Mouse (Mus musculus): Measurements from ENCODE around the gene Pacsin3. TPM values are rescaled to one million over a fixed set of nuclear protein-coding genes. Genes with fewer than 3 reads are reported as not detected.

Gene Pacsin3
- polyA plus RNA-seq, 1 experiment from 2014 or later: 12.2 TPM

DNA sequence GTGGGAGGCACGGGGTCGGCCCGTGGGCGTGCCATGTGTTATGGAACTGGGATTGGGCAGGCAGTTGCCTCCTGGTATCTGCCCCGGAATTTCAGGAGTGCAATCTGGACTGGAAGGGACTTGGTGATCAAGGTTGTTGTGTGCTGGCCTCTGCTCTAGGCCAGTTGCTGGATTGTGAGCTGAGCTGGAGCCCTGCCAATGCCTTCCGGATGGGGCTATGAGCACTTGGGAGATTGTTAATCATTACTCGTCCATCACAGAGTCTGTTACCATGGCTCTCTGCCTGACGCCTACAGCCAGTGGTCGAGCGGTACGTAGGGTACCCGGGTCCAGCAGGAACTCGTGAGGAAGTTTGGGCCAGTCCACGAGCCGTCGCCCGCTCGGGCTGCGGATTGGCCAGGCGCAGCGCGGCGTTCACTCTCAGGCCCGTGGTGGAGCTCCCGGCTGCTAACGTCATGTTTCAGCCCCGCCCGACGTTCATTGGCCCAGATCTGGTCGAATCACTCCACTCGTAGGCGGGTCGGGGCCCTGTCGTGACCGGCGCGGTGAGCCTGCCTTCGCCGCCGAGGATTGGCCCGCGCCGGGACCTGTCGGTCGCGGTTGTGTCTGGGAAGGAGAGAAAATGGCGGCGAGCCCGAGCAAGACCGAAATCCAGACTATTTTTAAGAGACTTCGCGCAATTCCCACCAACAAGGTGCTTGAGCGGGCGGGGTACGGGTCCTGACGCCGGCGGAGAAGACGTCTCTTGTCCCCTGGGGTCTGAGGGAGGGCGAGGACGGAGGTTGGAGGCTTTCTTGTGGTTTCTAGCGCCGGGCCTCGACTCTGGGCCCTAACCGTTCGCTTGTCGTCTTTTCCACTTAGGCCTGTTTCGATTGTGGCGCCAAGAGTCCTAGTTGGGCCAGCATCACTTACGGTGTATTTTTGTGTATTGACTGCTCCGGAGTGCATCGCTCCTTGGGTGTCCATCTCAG, 9.2 kb downstream of the Pacsin3 start, which contains the start of gene Arfgap2:
Gene Arfgap2 (plus strand): TSS at position 264 of the 971 bp plus-strand sequence.
- Histone ChIP-seq H3K27ac (peak within 1 kb of the TSS; percentile 93), H3K36me3 (replicated peaks) (peaks cover 29% of the 10 kb centered on the region), H3K9ac (peak within 1 kb of the TSS; percentile 82), H3K4me1 (peaks cover 20% of the 10 kb centered on the region), H3K4me3 (peak within 1 kb of the TSS; percentile 71), H3K4me2 (peak within 1 kb of the TSS; percentile 90), H3K9me3 (no peaks in the 10 kb centered on the region), H3K27me3 (replicated peaks) (no peaks in the 10 kb centered on the region)
- WGBS: 1% methylated on average over 72 of the region's 72 CpGs
- peak; percentile 99 for ATAC-seq (replicated peaks)

DNA sequence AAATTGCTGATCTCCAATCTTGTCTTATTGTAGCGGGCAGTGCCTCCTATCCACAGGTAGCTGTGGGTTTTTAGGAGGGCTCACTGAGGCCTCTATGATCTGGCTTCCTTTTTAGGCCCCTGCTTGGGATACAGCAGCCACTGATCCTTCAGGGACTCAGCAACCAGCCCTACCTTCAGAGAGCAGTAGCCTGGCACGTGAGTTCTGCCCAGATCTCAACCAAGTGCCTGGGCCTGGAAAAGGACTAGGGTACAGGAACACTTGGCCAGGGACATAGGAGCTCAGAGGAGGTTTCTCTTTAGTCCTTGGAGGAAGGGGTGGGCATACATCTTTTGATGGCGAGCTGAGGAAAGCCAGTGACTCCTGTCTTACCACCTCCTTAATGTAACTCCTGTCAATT, 12.3 kb downstream of the Pacsin3 start:
- Histone ChIP-seq H3K27ac (no peak overlapping the region), H3K9ac (no peak overlapping the region), H3K27me3 (replicated peaks) (no peaks in the 10 kb centered on the region), H3K9me3 (no peaks in the 10 kb centered on the region), H3K36me3 (replicated peaks) (peaks cover 53% of the 10 kb centered on the region), H3K4me2 (no peak overlapping the region), H3K4me1 (peaks cover 20% of the 10 kb centered on the region), H3K4me3 (no peak overlapping the region)
- WGBS: 94% methylated on average over 3 of the region's 3 CpGs
- ATAC-seq (replicated peaks): no peak

DNA sequence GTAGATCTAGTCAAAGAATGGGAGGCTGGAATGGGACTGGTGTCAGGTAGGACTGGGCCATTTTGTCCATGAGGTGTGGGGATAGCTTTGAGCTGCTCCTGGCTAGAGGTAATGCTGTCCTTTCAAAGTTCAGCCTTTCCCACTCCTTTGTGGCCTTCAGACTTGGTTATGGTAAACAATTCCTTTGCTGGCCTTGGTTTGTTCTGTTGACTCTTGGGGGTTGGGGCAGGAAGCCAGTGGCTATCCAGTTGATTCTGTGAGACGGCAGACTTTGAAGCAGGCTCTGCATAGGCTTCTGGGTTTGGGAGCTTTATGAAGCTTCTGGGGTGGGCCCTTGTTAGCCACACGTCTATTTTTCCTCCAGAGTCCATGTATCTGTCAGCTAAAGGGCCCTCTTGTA, 13.0 kb downstream of the Pacsin3 start:
- peaks cover 20% of the 10 kb centered on the region for H3K4me1 ChIP-seq
- no peak overlapping the region for H3K27ac ChIP-seq
- no peak overlapping the region for H3K9ac ChIP-seq
- H3K27me3 ChIP-seq (replicated peaks): no peaks in the 10 kb centered on the region
- no peak for ATAC-seq (replicated peaks)
- 83% methylated on average over 2 of the region's 2 CpGs for WGBS
- H3K4me3 ChIP-seq: no peak overlapping the region
- H3K4me2 ChIP-seq: no peak overlapping the region
- H3K9me3 ChIP-seq: no peaks in the 10 kb centered on the region
- peaks cover 60% of the 10 kb centered on the region for H3K36me3 ChIP-seq (replicated peaks)

- WGBS: 95% methylated on average over 8 of the region's 8 CpGs
- Histone ChIP-seq H3K36me3 (replicated peaks) (peaks cover 70% of the 10 kb centered on the region), H3K27ac (no peak overlapping the region), H3K4me2 (no peak overlapping the region), H3K9me3 (no peaks in the 10 kb centered on the region), H3K9ac (no peak overlapping the region), H3K4me1 (peaks cover 11% of the 10 kb centered on the region), H3K27me3 (replicated peaks) (no peaks in the 10 kb centered on the region), H3K4me3 (no peak overlapping the region)
- no peak for ATAC-seq (replicated peaks)
Measured at GRCm38 (mm10) chr2:91269687-91270133, 14.0 kb downstream of the Pacsin3 start.

DNA sequence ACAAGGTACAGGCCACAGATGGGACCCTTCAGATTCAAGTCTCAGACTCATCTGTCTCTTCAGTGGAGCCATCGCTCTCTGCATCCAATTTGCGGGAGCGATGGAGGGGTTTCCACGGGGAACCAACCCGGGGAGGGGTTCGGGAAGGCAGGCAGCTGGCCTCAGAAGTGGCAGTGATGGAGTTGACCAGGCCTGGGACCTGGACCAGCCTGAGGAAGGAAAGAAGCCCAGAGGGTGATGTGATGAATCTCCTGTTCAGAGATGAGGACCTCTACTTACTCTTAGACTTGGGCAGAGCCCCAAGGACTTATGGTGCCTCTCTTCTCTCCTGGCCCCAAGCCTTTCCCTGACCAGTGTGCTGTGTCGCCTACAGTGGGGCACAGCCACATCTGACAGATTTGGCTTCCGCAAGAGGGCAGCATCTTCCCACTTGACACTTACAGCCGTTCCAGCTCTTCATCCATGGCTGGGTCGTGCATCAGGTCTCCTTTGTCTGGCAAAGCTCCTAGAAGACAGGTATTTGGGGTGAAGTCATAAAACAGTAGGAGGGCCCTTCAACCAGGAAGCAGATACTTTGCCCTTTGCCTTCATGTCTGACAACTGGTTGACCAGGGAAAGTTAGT, 23.1 kb downstream of the Pacsin3 start:
- H3K36me3 ChIP-seq (replicated peaks): peaks cover 19% of the 10 kb centered on the region
- WGBS: 41% methylated on average over 10 of the region's 10 CpGs
- H3K4me1 ChIP-seq: no peaks in the 10 kb centered on the region
- peak; percentile 69 for ATAC-seq (replicated peaks)
- no peak overlapping the region for H3K27ac ChIP-seq
- no peak overlapping the region for H3K4me2 ChIP-seq
- H3K9me3 ChIP-seq: no peaks in the 10 kb centered on the region
- no peak overlapping the region for H3K9ac ChIP-seq
- no peak overlapping the region for H3K4me3 ChIP-seq
- H3K27me3 ChIP-seq (replicated peaks): no peaks in the 10 kb centered on the region

- Histone ChIP-seq H3K27me3 (replicated peaks) (no peaks in the 10 kb centered on the region), H3K36me3 (replicated peaks) (peaks cover 14% of the 10 kb centered on the region), H3K4me1 (no peaks in the 10 kb centered on the region), H3K9ac (no peak overlapping the region), H3K27ac (no peak overlapping the region), H3K4me3 (no peak overlapping the region), H3K9me3 (no peaks in the 10 kb centered on the region), H3K4me2 (no peak overlapping the region)
- WGBS: 85% methylated on average over 2 of the region's 2 CpGs
- no peak for ATAC-seq (replicated peaks)
Measured at GRCm38 (mm10) chr2:91279372-91279755, 23.6 kb downstream of the Pacsin3 start.

- no peak overlapping the region for H3K9ac ChIP-seq
- ATAC-seq (replicated peaks): no peak
- no peak overlapping the region for H3K4me2 ChIP-seq
- no peaks in the 10 kb centered on the region for H3K27me3 ChIP-seq (replicated peaks)
- no peaks in the 10 kb centered on the region for H3K9me3 ChIP-seq
- H3K27ac ChIP-seq: no peak overlapping the region
- no peak overlapping the region for H3K4me3 ChIP-seq
- H3K36me3 ChIP-seq (replicated peaks): no peaks in the 10 kb centered on the region; the same call in 1 of the 2 replicates
- 48% methylated on average over 5 of the region's 5 CpGs for WGBS
- peaks cover under 1% of the 10 kb centered on the region; the same call in 1 of the 2 replicates for H3K4me1 ChIP-seq
Measured at GRCm38 (mm10) chr2:91281366-91281765, 25.6 kb downstream of the Pacsin3 start.

DNA sequence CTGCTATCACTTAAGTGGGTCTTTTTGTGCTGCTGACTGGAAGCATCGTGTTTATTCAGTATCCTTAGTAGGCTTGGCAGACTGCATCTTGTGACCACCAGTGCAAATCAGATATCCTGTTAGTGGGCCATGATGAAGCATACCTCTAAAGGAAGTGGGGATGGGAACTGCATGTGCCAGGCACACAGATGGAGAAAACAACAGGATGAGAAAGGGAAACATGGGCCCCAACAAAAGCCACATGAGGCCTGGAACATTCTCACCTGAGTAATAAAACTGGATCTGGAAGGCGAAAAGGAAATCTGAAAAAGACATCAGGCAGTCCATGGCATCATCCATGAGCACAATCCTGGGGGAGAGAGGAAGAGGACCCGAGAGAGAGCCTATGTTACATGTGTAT, 28.2 kb downstream of the Pacsin3 start:
- Histone ChIP-seq H3K9me3 (no peaks in the 10 kb centered on the region), H3K4me3 (no peak overlapping the region), H3K27ac (peak overlapping the region; percentile 32; the same call in 1 of the 2 replicates), H3K9ac (no peak overlapping the region), H3K27me3 (replicated peaks) (no peaks in the 10 kb centered on the region), H3K4me2 (no peak overlapping the region), H3K36me3 (replicated peaks) (no peaks in the 10 kb centered on the region), H3K4me1 (peaks cover 2% of the 10 kb centered on the region; the same call in 1 of the 2 replicates)
- no peak for ATAC-seq (replicated peaks)
- 80% methylated on average over 3 of the region's 3 CpGs for WGBS

DNA sequence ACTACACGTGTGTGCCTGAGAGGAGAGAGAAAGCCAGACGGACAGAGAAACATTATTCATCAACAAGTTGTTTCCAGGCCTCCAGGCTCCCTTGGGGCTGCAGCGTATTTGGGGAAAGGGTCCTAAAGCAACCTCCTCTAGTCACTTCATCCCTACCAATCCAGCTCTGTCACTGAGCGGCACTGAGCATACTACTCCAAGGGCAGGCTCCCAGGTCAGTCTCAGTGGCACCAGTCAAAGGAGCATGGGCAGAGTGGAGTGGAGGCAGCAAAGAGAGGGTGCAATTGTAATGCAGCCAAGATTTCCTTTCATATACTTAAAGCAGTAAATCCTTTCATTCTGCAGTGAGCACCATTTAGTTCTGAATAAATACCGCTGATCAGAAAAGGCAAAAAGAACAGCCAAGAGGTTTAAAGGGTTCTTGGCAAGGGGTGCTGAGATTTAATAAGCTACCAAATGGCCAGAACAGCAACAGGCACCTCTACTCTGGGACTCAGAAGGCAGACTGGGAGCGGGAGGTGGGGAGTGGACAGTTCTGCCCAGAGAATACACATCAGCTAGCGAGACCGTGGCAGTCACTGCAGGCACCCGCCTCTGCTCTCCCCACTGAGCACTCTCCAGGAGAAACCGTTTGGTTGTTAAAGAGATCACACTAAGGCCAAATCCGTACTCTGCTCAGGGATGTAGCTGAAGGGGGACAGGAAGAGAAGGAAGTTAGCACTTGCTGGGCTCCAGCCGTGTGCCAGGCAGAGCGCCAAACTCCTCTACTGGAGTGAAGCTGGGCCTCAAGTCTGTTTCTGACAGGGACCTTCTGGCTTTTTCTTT, 28.8 kb downstream of the Pacsin3 start:
- no peak overlapping the region for H3K9ac ChIP-seq
- no peak overlapping the region for H3K4me2 ChIP-seq
- peak overlapping the region; percentile 32; the same call in 1 of the 2 replicates for H3K27ac ChIP-seq
- H3K36me3 ChIP-seq (replicated peaks): no peaks in the 10 kb centered on the region
- H3K4me3 ChIP-seq: no peak overlapping the region
- peak; percentile 21; the same call in 1 of the 2 replicates for ATAC-seq (replicated peaks)
- no peaks in the 10 kb centered on the region for H3K9me3 ChIP-seq
- 55% methylated on average over 13 of the region's 13 CpGs for WGBS
- peaks cover 2% of the 10 kb centered on the region; the same call in 1 of the 2 replicates for H3K4me1 ChIP-seq
- no peaks in the 10 kb centered on the region for H3K27me3 ChIP-seq (replicated peaks)

DNA sequence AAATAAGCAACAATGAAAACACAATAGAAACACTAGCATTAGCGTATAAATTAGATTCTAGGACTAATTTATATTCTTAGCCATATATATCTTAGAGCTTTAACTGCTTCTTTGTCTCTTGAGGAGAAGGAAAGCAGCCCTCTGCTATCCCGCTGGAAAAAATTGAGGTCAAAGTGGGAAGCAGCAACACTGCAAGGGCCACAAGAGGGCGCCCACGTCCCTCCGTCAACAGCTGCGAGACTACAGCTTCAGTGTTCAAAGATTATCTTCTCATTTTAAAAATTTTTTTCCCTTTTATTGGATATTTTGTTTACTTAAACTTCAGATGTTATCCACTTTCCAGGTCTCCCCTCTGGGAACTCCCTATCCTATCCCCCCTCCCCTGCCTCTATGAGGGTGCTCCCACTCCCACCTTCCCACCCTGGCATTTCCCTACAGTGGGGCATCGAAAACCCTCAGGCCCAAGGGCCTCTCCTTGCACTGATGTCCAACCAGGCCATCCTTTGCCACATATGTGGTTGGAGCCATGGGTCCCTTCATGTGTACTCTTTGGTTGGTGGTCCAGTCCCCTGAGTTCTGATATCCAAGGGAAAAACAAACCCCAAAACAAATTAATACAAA, 30.2 kb downstream of the Pacsin3 start:
- no peaks in the 10 kb centered on the region for H3K36me3 ChIP-seq (replicated peaks)
- H3K27ac ChIP-seq: no peak overlapping the region
- WGBS: 15% methylated on average over 7 of the region's 7 CpGs
- H3K4me2 ChIP-seq: no peak overlapping the region
- no peaks in the 10 kb centered on the region for H3K27me3 ChIP-seq (replicated peaks)
- no peaks in the 10 kb centered on the region for H3K9me3 ChIP-seq
- H3K4me1 ChIP-seq: peaks cover 2% of the 10 kb centered on the region; the same call in 1 of the 2 replicates
- H3K4me3 ChIP-seq: no peak overlapping the region
- no peak overlapping the region for H3K9ac ChIP-seq
- ATAC-seq (replicated peaks): peak; percentile 57; the same call in 1 of the 2 replicates

DNA sequence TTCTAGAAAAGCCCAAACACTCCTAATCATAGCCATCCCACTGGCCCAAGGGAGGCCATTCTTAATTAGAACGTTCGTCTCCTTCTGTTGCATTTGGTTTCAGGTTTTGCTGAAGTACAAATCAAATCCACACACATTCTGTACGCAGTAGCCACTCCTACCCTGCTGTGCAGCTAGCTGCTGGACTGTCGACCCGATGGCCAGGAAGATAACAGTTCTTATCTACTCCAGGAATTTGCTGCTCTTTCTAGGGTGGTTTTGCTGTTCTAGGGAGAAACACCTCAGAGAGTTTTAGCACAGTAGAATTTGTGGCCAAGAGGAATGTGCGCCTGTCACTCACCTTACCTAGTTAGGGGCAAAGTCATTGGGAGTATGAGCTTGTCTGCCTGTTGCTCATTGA, 31.8 kb downstream of the Pacsin3 start:
- no peak for ATAC-seq (replicated peaks)
- H3K27ac ChIP-seq: no peak overlapping the region
- no peak overlapping the region for H3K4me2 ChIP-seq
- H3K4me1 ChIP-seq: peaks cover 2% of the 10 kb centered on the region; the same call in 1 of the 2 replicates
- H3K9ac ChIP-seq: no peak overlapping the region
- H3K9me3 ChIP-seq: no peaks in the 10 kb centered on the region
- H3K27me3 ChIP-seq (replicated peaks): no peaks in the 10 kb centered on the region
- no peak overlapping the region for H3K4me3 ChIP-seq
- WGBS: 85% methylated on average over 6 of the region's 6 CpGs
- no peaks in the 10 kb centered on the region for H3K36me3 ChIP-seq (replicated peaks)
